Mouse (Mus musculus) hindbrain, embryonic 11.5 days (tissue): ENCODE measurements around the gene Naaladl2. TPM values are rescaled to one million over a fixed set of nuclear protein-coding genes. Genes with fewer than 3 reads are reported as not detected.

Experiments used
- ATAC-seq: fragments of 200-750 bp; cut with Nextera tagmentation; 2 replicates; pipeline ENCODE4 v1.8.0; 2017; ENCODE audit warnings: mild to moderate bottlenecking, moderate TSS enrichment, moderate library complexity; ENCODE audit not compliant: low FRiP score
- DNase-seq: peaks from one replicate; pipeline ENCODE4 v3.0.0-alpha.2; 2015; ENCODE audit warnings: low spot score
- H3K27ac ChIP-seq: fragments of 300-500 bp; sonication (generic); 2 replicates; pipeline ENCODE4 v1.5.1; 2014; ENCODE audit warnings: mild to moderate bottlenecking, low read depth, low read length
- H3K27me3 ChIP-seq: fragments of 300-500 bp; sonication (generic); 2 replicates; pipeline ENCODE4 v1.6.1; 2014; ENCODE audit warnings: mild to moderate bottlenecking, low read length, moderate library complexity, mixed read lengths; ENCODE audit not compliant: control insufficient read depth, insufficient read depth
- H3K36me3 ChIP-seq: fragments of 300-500 bp; sonication (generic); 2 replicates; pipeline ENCODE4 v1.6.1; 2014; ENCODE audit warnings: mild to moderate bottlenecking, low read length, moderate library complexity, mixed read lengths; ENCODE audit not compliant: control insufficient read depth, insufficient read depth
- H3K4me1 ChIP-seq: fragments of 300-500 bp; sonication (generic); replicated peaks from 2 replicates; pipeline ENCODE4 v1.6.1; 2014; ENCODE audit warnings: low read length, mixed read lengths; ENCODE audit not compliant: control insufficient read depth, insufficient read depth
- H3K4me2 ChIP-seq: fragments of 300-500 bp; sonication (generic); replicated peaks from 2 replicates; pipeline ENCODE4 v1.6.1; 2014; ENCODE audit warnings: mild to moderate bottlenecking, low read depth, low read length
- H3K4me3 ChIP-seq: fragments of 300-500 bp; sonication (generic); 2 replicates; pipeline ENCODE4 v1.5.1; 2014; ENCODE audit warnings: low read depth, low read length
- H3K9ac ChIP-seq: fragments of 300-500 bp; sonication (generic); 2 replicates; pipeline ENCODE4 v1.6.1; 2014; ENCODE audit warnings: low read depth, low read length
- H3K9me3 ChIP-seq: fragments of 300-500 bp; sonication (generic); 2 replicates; pipeline ENCODE4 v1.6.1; 2016; ENCODE audit warnings: low read length; ENCODE audit not compliant: control insufficient read depth
- WGBS: fragments of 180-500 bp; shearing (Covaris S2); extraction: QIAGEN DNeasy Blood & Tissue Kit; methylation state at CpG from one replicate; pipeline ENCODE4 v1.1.7; 2014; 5-methylcytosine and 5-hydroxymethylcytosine counted together
- polyA plus RNA-seq: library from polyadenylated mRNA; unstranded; fragments of >200 nt; fragmentation: Nextera tagmentation; extraction: Ambion mirVana; gene quantifications from 2 replicates; pipeline ENCODE4 v1.2.1, GENCODE M21; 2014

Gene Naaladl2
- polyA plus RNA-seq, 1 experiment from 2014 or later, result 1.0 TPM

GRCm38 (mm10) chr3:24432761-24433160, 711.3 kb downstream of the Naaladl2 start:
- Histone ChIP-seq H3K36me3 (no peaks in the 10 kb centered on the region), H3K27ac (no peak overlapping the region), H3K4me3 (no peak overlapping the region), H3K27me3 (no peaks in the 10 kb centered on the region), H3K4me2 (no peak overlapping the region), H3K9ac (no peak overlapping the region), H3K4me1 (no peaks in the 10 kb centered on the region), H3K9me3 (no peaks in the 10 kb centered on the region)
- 89% methylated on average over 3 of the region's 3 CpGs for WGBS
- DNase-seq (no peak), ATAC-seq (no peak)

- Histone ChIP-seq H3K9ac (no peak overlapping the region), H3K36me3 (no peaks in the 10 kb centered on the region), H3K4me3 (no peak overlapping the region), H3K27me3 (no peaks in the 10 kb centered on the region), H3K27ac (no peak overlapping the region), H3K4me2 (no peak overlapping the region), H3K4me1 (no peaks in the 10 kb centered on the region), H3K9me3 (no peaks in the 10 kb centered on the region)
- no peak for ATAC-seq
- DNase-seq, result no peak
These were observed 752.3 kb downstream of the Naaladl2 start for GRCm38 (mm10) chr3:24391737-24392136.

- no peak for ATAC-seq
- H3K9ac ChIP-seq, result no peak overlapping the region
- H3K4me2 ChIP-seq, result no peak overlapping the region
These were observed 752.8 kb downstream of the Naaladl2 start for GRCm38 (mm10) chr3:24391311-24391710.

GRCm38 (mm10) chr3:24355010-24355409, 789.1 kb downstream of the Naaladl2 start:
- Histone ChIP-seq H3K9ac (no peak overlapping the region), H3K4me2 (no peak overlapping the region), H3K27me3 (no peaks in the 10 kb centered on the region), H3K9me3 (no peaks in the 10 kb centered on the region), H3K4me1 (no peaks in the 10 kb centered on the region), H3K27ac (no peak overlapping the region), H3K36me3 (no peaks in the 10 kb centered on the region), H3K4me3 (no peak overlapping the region)
- 0 out of 2 replicates have a peak, but pooled peaks have one; percentile 47 for ATAC-seq
- DNase-seq, result peak; percentile 10
- WGBS, result 67% methylated on average over 2 of the region's 2 CpGs

More at GRCm38 (mm10) chr3:24391311-24391710, 752.8 kb downstream of the Naaladl2 start:
- Histone ChIP-seq H3K4me3 (no peak overlapping the region), H3K27me3 (no peaks in the 10 kb centered on the region), H3K36me3 (no peaks in the 10 kb centered on the region), H3K9me3 (no peaks in the 10 kb centered on the region), H3K27ac (no peak overlapping the region), H3K4me1 (no peaks in the 10 kb centered on the region)
- no peak for DNase-seq
- 86% methylated on average over 1 of the region's 1 CpGs for WGBS

- Histone ChIP-seq H3K9ac (no peak overlapping the region), H3K4me2 (no peak overlapping the region), H3K4me1 (no peaks in the 10 kb centered on the region), H3K9me3 (no peaks in the 10 kb centered on the region), H3K27me3 (no peaks in the 10 kb centered on the region), H3K36me3 (no peaks in the 10 kb centered on the region), H3K27ac (no peak overlapping the region), H3K4me3 (no peak overlapping the region)
- no peak for ATAC-seq
- 78% methylated on average over 11 of the region's 11 CpGs for WGBS
- DNase-seq, result no peak
These were observed 822.3 kb downstream of the Naaladl2 start for GRCm38 (mm10) chr3:24321489-24322405.

GRCm38 (mm10) chr3:24314658-24315297, 829.3 kb downstream of the Naaladl2 start:
- no peaks in the 10 kb centered on the region for H3K36me3 ChIP-seq
- no peak for DNase-seq
- WGBS, result 81% methylated on average over 4 of the region's 4 CpGs

GRCm38 (mm10) chr3:24225418-24225817, 918.6 kb downstream of the Naaladl2 start:
- Histone ChIP-seq H3K9ac (no peak overlapping the region), H3K4me1 (no peaks in the 10 kb centered on the region), H3K27me3 (no peaks in the 10 kb centered on the region), H3K9me3 (no peaks in the 10 kb centered on the region), H3K27ac (no peak overlapping the region), H3K4me2 (no peak overlapping the region), H3K36me3 (no peaks in the 10 kb centered on the region), H3K4me3 (no peak overlapping the region)
- DNase-seq, result no peak
- 86% methylated on average over 2 of the region's 2 CpGs for WGBS
- ATAC-seq, result no peak

More at GRCm38 (mm10) chr3:24314658-24315297, 829.3 kb downstream of the Naaladl2 start:
- Histone ChIP-seq H3K4me1 (no peaks in the 10 kb centered on the region), H3K4me2 (no peak overlapping the region), H3K27ac (no peak overlapping the region), H3K9me3 (no peaks in the 10 kb centered on the region), H3K9ac (no peak overlapping the region), H3K27me3 (no peaks in the 10 kb centered on the region), H3K4me3 (no peak overlapping the region)
- no peak for ATAC-seq

GRCm38 (mm10) chr3:24217476-24217875, 926.6 kb downstream of the Naaladl2 start:
- Histone ChIP-seq H3K4me2 (no peak overlapping the region), H3K36me3 (no peaks in the 10 kb centered on the region), H3K9ac (no peak overlapping the region), H3K4me3 (no peak overlapping the region), H3K27me3 (no peaks in the 10 kb centered on the region), H3K9me3 (no peaks in the 10 kb centered on the region), H3K4me1 (no peaks in the 10 kb centered on the region), H3K27ac (no peak overlapping the region)
- no peak for DNase-seq
- 92% methylated on average over 1 of the region's 1 CpGs for WGBS
- no peak for ATAC-seq
